Mouse (Mus musculus): ENCODE data around the gene Fam120b. TPM values are rescaled to one million over a fixed set of nuclear protein-coding genes. Genes with fewer than 3 reads are reported as not detected.

Fam120b gene
- polyA plus RNA-seq, 1 experiment from 2014 or later: 30.6 TPM

- Histone ChIP-seq H3K4me2 (ENCODE audit: low read depth, low read length) (peak within 1 kb of the TSS; percentile 96), H3K27ac (replicated peaks; ENCODE audit: low read depth, low read length) (peak within 1 kb of the TSS; percentile 43), H3K36me3 (replicated peaks; ENCODE audit: control insufficient read depth, insufficient read depth, low read depth, low read length) (no peaks in the 10 kb centered on the region), H3K9ac (replicated peaks; ENCODE audit: low read length) (peak within 1 kb of the TSS; percentile 67), H3K4me1 (ENCODE audit: control insufficient read depth, insufficient read depth, low read length) (no peaks in the 10 kb centered on the region; the same call in 1 of the 2 replicates), H3K9me3 (replicated peaks; ENCODE audit: control insufficient read depth, low read length) (no peaks in the 10 kb centered on the region), H3K27me3 (ENCODE audit: control insufficient read depth, insufficient read depth, low read length) (peaks cover 65% of the 10 kb centered on the region), H3K4me3 (ENCODE audit: low read depth, low read length) (peak within 1 kb of the TSS; percentile 52)
- DNase-seq (ENCODE audit: low spot score) (peak; percentile 60), ATAC-seq (replicated peaks; ENCODE audit: insufficient number of reproducible peaks, low FRiP score, low TSS enrichment, low read depth) (no peak; the same call in 1 of the 2 replicates)
- WGBS: under 1% methylated on average over 36 of the region's 36 CpGs
These were observed 19.4 kb upstream of the Fam120b start, which contains the start of gene Dll1 for GRCm38 (mm10) chr17:15376494-15377181. Dll1 (minus strand) TSS chr17:15376872.

GRCm38 (mm10) chr17:15377901-15378300 is 18.1 kb upstream of the Fam120b start:
- 0% methylated on average over 1 of the region's 1 CpGs for WGBS
- Histone ChIP-seq H3K9ac (replicated peaks; ENCODE audit: low read length) (no peak overlapping the region), H3K36me3 (replicated peaks; ENCODE audit: control insufficient read depth, insufficient read depth, low read depth, low read length) (no peaks in the 10 kb centered on the region), H3K9me3 (replicated peaks; ENCODE audit: control insufficient read depth, low read length) (no peaks in the 10 kb centered on the region), H3K4me1 (ENCODE audit: control insufficient read depth, insufficient read depth, low read length) (no peaks in the 10 kb centered on the region; the same call in 1 of the 2 replicates), H3K4me2 (ENCODE audit: low read depth, low read length) (no peak overlapping the region), H3K27ac (replicated peaks; ENCODE audit: low read depth, low read length) (no peak overlapping the region), H3K4me3 (ENCODE audit: low read depth, low read length) (no peak overlapping the region), H3K27me3 (ENCODE audit: control insufficient read depth, insufficient read depth, low read length) (peaks cover 68% of the 10 kb centered on the region)
- DNase-seq (ENCODE audit: low spot score): peak; percentile 69
- no peak for ATAC-seq (replicated peaks; ENCODE audit: insufficient number of reproducible peaks, low FRiP score, low TSS enrichment, low read depth)

GRCm38 (mm10) chr17:15378413-15379109 is 17.4 kb upstream of the Fam120b start:
- Histone ChIP-seq H3K9me3 (replicated peaks; ENCODE audit: control insufficient read depth, low read length) (no peaks in the 10 kb centered on the region), H3K27ac (replicated peaks; ENCODE audit: low read depth, low read length) (no peak overlapping the region), H3K9ac (replicated peaks; ENCODE audit: low read length) (no peak overlapping the region), H3K4me1 (ENCODE audit: control insufficient read depth, insufficient read depth, low read length) (no peaks in the 10 kb centered on the region; the same call in 1 of the 2 replicates), H3K4me2 (ENCODE audit: low read depth, low read length) (no peak overlapping the region), H3K4me3 (ENCODE audit: low read depth, low read length) (no peak overlapping the region), H3K27me3 (ENCODE audit: control insufficient read depth, insufficient read depth, low read length) (peaks cover 63% of the 10 kb centered on the region), H3K36me3 (replicated peaks; ENCODE audit: control insufficient read depth, insufficient read depth, low read depth, low read length) (no peaks in the 10 kb centered on the region)
- 7% methylated on average over 15 of the region's 15 CpGs for WGBS
- peak; percentile 19 for DNase-seq (ENCODE audit: low spot score)
- no peak for ATAC-seq (replicated peaks; ENCODE audit: insufficient number of reproducible peaks, low FRiP score, low TSS enrichment, low read depth)

GRCm38 (mm10) chr17:15379741-15380526 is 16.1 kb upstream of the Fam120b start:
- peak overlapping the region; percentile 62 for H3K4me2 ChIP-seq (ENCODE audit: low read depth, low read length)
- H3K4me1 ChIP-seq (ENCODE audit: control insufficient read depth, insufficient read depth, low read length): no peaks in the 10 kb centered on the region; the same call in 1 of the 2 replicates
- peak overlapping the region; percentile 24 for H3K4me3 ChIP-seq (ENCODE audit: low read depth, low read length)
- DNase-seq (ENCODE audit: low spot score) (peak; percentile 24), ATAC-seq (replicated peaks; ENCODE audit: insufficient number of reproducible peaks, low FRiP score, low TSS enrichment, low read depth) (no peak)
- no peaks in the 10 kb centered on the region for H3K9me3 ChIP-seq (replicated peaks; ENCODE audit: control insufficient read depth, low read length)
- 5% methylated on average over 17 of the region's 17 CpGs for WGBS
- no peak overlapping the region for H3K9ac ChIP-seq (replicated peaks; ENCODE audit: low read length)
- no peak overlapping the region for H3K27ac ChIP-seq (replicated peaks; ENCODE audit: low read depth, low read length)
- no peaks in the 10 kb centered on the region for H3K36me3 ChIP-seq (replicated peaks; ENCODE audit: control insufficient read depth, insufficient read depth, low read depth, low read length)
- H3K27me3 ChIP-seq (ENCODE audit: control insufficient read depth, insufficient read depth, low read length): peaks cover 50% of the 10 kb centered on the region

- Histone ChIP-seq H3K36me3 (replicated peaks; ENCODE audit: control insufficient read depth, insufficient read depth, low read depth, low read length) (no peaks in the 10 kb centered on the region), H3K27ac (replicated peaks; ENCODE audit: low read depth, low read length) (no peak overlapping the region), H3K27me3 (ENCODE audit: control insufficient read depth, insufficient read depth, low read length) (peaks cover 46% of the 10 kb centered on the region), H3K9me3 (replicated peaks; ENCODE audit: control insufficient read depth, low read length) (no peaks in the 10 kb centered on the region), H3K4me1 (ENCODE audit: control insufficient read depth, insufficient read depth, low read length) (no peaks in the 10 kb centered on the region), H3K4me3 (ENCODE audit: low read depth, low read length) (peak overlapping the region; percentile 24), H3K4me2 (ENCODE audit: low read depth, low read length) (peak overlapping the region; percentile 62), H3K9ac (replicated peaks; ENCODE audit: low read length) (peak overlapping the region; percentile 1)
- ATAC-seq (replicated peaks; ENCODE audit: insufficient number of reproducible peaks, low FRiP score, low TSS enrichment, low read depth) (peak; percentile 53; the same call in 1 of the 2 replicates), DNase-seq (ENCODE audit: low spot score) (peak; percentile 65)
- 0% methylated on average over 27 of the region's 27 CpGs for WGBS
These were observed 15.4 kb upstream of the Fam120b start for GRCm38 (mm10) chr17:15380641-15381051.

GRCm38 (mm10) chr17:15381092-15381860 is 14.7 kb upstream of the Fam120b start:
- peak; percentile 43 for DNase-seq (ENCODE audit: low spot score)
- peak overlapping the region; percentile 24 for H3K4me3 ChIP-seq (ENCODE audit: low read depth, low read length)
- peak overlapping the region; percentile 62 for H3K4me2 ChIP-seq (ENCODE audit: low read depth, low read length)
- H3K27me3 ChIP-seq (ENCODE audit: control insufficient read depth, insufficient read depth, low read length): peaks cover 41% of the 10 kb centered on the region
- H3K4me1 ChIP-seq (ENCODE audit: control insufficient read depth, insufficient read depth, low read length): no peaks in the 10 kb centered on the region
- WGBS: 2% methylated on average over 22 of the region's 22 CpGs
- H3K36me3 ChIP-seq (replicated peaks; ENCODE audit: control insufficient read depth, insufficient read depth, low read depth, low read length): no peaks in the 10 kb centered on the region
- ATAC-seq (replicated peaks; ENCODE audit: insufficient number of reproducible peaks, low FRiP score, low TSS enrichment, low read depth): peak; percentile 31; the same call in 1 of the 2 replicates
- H3K27ac ChIP-seq (replicated peaks; ENCODE audit: low read depth, low read length): no peak overlapping the region; the same call in 1 of the 2 replicates
- H3K9me3 ChIP-seq (replicated peaks; ENCODE audit: control insufficient read depth, low read length): no peaks in the 10 kb centered on the region
- H3K9ac ChIP-seq (replicated peaks; ENCODE audit: low read length): peak overlapping the region; percentile 1

GRCm38 (mm10) chr17:15381869-15382660 is 13.9 kb upstream of the Fam120b start:
- no peak for ATAC-seq (replicated peaks; ENCODE audit: insufficient number of reproducible peaks, low FRiP score, low TSS enrichment, low read depth)
- H3K9me3 ChIP-seq (replicated peaks; ENCODE audit: control insufficient read depth, low read length): no peaks in the 10 kb centered on the region
- H3K4me1 ChIP-seq (ENCODE audit: control insufficient read depth, insufficient read depth, low read length): no peaks in the 10 kb centered on the region
- no peak overlapping the region for H3K9ac ChIP-seq (replicated peaks; ENCODE audit: low read length)
- H3K27me3 ChIP-seq (ENCODE audit: control insufficient read depth, insufficient read depth, low read length): peaks cover 36% of the 10 kb centered on the region
- H3K4me3 ChIP-seq (ENCODE audit: low read depth, low read length): no peak overlapping the region
- H3K4me2 ChIP-seq (ENCODE audit: low read depth, low read length): no peak overlapping the region
- DNase-seq (ENCODE audit: low spot score): no peak
- 34% methylated on average over 7 of the region's 7 CpGs for WGBS
- no peak overlapping the region for H3K27ac ChIP-seq (replicated peaks; ENCODE audit: low read depth, low read length)
- no peaks in the 10 kb centered on the region for H3K36me3 ChIP-seq (replicated peaks; ENCODE audit: control insufficient read depth, insufficient read depth, low read depth, low read length)

Measured in embryonic facial prominence, embryonic 11.5 days (tissue).